Mouse (Mus musculus): ENCODE measurements around the gene Rab10.

Gene Rab10

DNA sequence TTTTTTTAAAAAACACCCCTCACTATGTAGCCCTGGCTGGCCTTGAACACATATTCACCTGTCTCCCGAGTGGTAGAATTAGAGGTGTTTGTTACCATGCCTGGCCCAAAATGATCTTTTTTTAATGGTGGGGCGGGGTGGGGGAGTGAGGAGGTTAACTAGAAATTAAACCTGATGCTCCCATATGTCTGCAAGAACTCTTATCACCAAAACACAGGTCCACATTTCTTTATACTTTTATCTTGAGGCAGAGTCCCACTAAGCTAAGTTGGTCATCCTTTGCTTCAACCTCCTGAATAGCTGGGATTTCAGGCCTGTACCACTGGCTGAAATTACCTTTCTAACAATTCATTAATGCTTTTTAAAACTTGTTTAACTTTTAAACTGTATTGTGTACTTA lies 13.7 kb downstream of the Rab10 start:
- DNase-seq (ENCODE audit: low spot score), result no peak

GRCm38 (mm10) chr12:3291849-3292248 lies 17.9 kb downstream of the Rab10 start:
- DNase-seq (ENCODE audit: low spot score), result no peak

DNA sequence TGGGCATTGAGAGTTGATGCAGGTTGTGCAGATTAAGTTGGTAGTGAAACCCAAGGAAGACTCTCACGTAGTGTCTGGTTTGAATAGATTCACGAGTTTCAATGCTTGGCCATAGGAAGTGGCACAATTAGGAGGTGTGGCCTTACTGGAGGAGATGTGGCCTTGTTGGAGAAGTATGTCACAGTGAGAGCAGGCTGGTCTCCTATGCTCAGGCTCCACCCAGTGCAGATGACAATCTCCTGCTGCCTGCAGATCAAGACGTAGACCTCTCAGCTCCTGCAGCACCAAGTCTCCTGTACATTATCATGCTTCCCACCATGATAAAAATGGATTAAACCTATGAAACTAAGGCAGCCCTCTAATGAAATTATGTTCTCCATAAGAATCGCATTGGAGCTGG lies 18.7 kb downstream of the Rab10 start:
- DNase-seq (ENCODE audit: low spot score), result no peak

DNA sequence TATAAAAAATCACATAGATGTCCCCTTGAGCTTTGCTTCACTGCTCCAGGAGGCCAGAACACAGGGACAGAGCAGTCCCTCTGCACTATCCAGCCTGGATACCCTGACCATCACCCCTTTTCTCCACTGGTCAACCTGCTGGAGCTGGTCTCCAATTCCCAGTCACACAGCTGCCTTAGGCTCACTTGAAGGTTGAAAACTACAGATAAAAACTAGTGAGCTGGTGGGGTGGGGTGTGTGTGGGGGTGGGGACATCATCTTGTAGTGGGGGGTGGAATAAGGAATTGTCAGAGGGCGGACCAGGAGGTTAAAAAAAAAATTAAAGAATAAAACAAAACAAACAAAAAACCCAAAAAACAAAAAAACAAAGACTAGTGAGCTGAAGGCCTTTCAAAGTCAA lies 21.3 kb downstream of the Rab10 start:
- DNase-seq (ENCODE audit: low spot score), result no peak

DNA sequence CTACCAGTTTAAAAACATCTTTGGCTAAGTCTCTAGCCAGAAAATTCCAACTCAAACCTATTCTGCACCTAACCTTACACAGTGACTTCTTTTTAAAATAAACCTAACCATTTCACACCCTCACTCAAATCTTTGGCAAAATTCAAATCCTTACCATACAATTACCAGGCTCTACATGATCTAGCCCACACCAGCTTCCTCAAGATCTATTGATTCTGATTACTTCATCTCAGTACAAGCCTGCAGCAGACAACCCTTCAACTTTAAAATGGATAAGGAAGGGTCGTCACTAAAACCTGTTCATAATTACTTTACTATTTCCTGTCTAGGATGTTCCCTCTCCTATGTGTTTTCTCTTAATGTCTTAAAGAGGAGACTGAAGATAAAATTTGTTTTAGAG lies 23.9 kb downstream of the Rab10 start:
- DNase-seq (ENCODE audit: low spot score), result no peak

GRCm38 (mm10) chr12:3285377-3285776 lies 24.4 kb downstream of the Rab10 start:
- no peak for DNase-seq (ENCODE audit: low spot score)

DNA sequence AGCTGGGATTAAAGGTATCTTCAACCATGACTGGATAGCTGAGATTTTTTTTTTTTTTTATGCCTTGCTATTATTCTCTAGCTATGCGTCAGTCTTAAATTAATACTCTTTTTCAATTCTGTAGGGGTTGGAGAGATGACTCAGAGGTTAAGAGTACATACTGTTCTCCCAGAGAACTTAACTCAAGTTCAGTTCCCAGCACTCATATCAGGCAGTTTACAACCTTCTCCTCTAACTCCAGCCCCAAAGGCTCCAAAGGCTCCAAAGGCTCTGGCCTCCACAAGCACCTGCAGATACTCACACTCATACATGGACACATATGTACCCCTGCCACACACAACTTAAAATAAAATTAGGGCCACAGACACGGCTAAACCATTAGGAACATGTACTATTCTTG lies 25.3 kb downstream of the Rab10 start:
- no peak for DNase-seq (ENCODE audit: low spot score)

DNA sequence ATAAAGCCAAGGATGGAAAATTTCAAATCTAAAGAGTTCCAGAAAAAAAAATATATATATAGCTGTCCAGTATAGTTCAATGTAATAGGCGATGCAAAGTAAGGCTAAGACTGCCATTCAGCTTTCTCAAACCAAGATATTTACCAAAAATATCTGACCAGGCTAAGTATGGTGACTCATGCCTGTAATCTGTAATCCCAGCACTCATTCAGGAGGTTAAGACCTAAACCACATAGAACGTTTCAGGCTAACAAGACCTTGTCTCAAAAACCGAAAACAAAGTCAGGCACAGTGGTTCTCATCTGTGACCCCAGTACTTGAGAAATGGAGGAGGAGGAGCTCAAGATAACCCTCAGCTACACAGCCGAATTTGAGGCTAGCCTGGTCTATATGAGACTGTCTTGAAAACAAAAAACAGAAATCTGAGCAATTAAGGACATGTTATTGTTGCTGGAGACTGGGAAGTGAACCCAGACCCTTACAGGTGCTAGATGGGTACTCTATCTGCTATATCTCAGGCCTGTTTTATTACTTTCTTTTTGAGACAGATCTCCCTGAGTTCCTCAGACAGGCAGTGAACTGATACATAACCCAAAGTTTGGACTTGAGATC lies 25.8 kb downstream of the Rab10 start:
- no peak for DNase-seq (ENCODE audit: low spot score)

- no peak for DNase-seq (ENCODE audit: low spot score)
Measured at GRCm38 (mm10) chr12:3282954-3283353, 26.8 kb downstream of the Rab10 start.

GRCm38 (mm10) chr12:3282520-3282919 lies 27.2 kb downstream of the Rab10 start:
- DNase-seq (ENCODE audit: low spot score), result no peak

GRCm38 (mm10) chr12:3278880-3279339 lies 30.9 kb downstream of the Rab10 start:
- DNase-seq (ENCODE audit: low spot score), result no peak

DNA sequence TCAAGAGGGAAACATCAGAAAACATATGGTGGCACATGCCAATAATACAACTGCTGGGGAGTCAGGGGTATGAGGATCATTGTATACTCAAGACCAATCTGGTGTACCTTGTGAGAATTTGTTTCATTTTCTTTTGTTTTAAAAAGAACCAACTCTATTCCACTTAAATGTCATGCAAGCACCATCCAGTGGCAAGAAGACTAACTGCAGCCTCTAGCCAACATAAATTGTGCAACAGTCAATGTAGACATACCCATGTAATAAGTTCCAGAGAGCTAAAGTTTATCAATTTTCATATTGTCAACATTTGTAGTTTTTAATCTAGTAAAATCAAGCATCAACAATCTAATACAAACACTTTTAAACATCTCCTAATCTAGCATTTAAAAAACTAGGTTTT lies 39.0 kb downstream of the Rab10 start:
- no peak for DNase-seq (ENCODE audit: low spot score)

- DNase-seq (ENCODE audit: low spot score), result no peak
Measured at GRCm38 (mm10) chr12:3267397-3267796, 42.4 kb downstream of the Rab10 start.

- DNase-seq (ENCODE audit: low spot score), result no peak
Measured at GRCm38 (mm10) chr12:3265188-3265587, 44.6 kb downstream of the Rab10 start.

DNA sequence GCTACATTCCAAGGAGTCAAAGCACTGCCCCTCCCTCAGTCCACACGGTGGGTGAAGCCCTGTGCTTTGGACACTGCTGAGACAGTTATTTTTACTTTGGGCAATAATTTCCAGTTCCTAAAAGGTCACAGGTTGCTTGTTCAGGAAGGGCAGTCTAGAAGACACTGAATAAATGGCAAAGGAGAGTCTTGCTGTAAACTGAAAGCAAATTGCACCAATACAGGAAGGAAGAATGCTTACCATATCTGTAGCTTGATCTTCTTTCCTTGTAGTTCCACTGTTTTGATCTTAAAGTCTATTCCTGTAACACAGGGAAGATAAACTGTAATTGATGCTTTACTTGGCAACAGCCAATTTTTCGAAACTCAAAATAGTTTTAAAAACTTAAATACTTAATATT lies 45.3 kb downstream of the Rab10 start:
- no peak for DNase-seq (ENCODE audit: low spot score)

GRCm38 (mm10) chr12:3261596-3261995 lies 48.2 kb downstream of the Rab10 start:
- no peak for DNase-seq (ENCODE audit: low spot score)

GRCm38 (mm10) chr12:3255966-3256365 lies 53.8 kb downstream of the Rab10 start:
- DNase-seq (ENCODE audit: low spot score), result no peak

- DNase-seq (ENCODE audit: low spot score), result no peak
Measured at GRCm38 (mm10) chr12:3255435-3255834, 54.3 kb downstream of the Rab10 start.

- no peak for DNase-seq (ENCODE audit: low spot score)
Measured at GRCm38 (mm10) chr12:3253591-3253990, 56.2 kb downstream of the Rab10 start.

- no peak for DNase-seq (ENCODE audit: low spot score)
Measured at GRCm38 (mm10) chr12:3246091-3246490, 63.7 kb downstream of the Rab10 start.

GRCm38 (mm10) chr12:3239544-3239943 lies 70.2 kb downstream of the Rab10 start:
- DNase-seq (ENCODE audit: low spot score), result no peak

DNA sequence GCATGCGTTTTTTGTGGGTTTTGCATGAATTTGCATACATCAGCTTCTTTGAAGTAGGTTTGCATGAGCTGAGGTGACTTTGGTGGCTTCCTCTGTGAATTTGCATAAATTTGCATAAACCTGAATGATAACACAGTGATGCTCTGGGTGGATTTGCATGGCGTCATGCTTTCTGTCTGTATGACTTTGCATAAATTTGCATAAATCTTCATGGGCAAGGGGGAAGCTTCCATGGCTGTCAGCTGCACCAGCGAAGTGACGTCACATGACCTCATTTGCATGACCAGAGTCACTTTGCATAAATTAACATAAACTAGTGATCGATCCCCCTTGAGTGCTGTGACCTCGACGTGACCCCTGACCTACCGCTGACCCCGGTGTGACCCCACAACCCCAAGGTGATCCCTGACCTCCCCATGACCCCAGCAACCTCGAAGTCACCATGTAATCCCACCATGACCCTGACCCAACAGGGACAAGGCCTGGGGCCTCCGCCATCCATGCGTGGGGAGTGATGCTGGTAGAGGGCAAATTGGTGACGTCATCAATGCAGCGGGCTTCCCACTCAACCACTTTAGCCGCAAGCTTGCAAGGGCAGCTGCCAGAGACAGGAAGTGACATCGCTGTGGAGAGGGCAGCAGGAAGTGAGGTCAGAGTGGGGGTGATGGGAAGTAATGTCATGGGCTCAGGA lies 71.3 kb downstream of the Rab10 start:
- no peak for DNase-seq (ENCODE audit: low spot score)

DNA sequence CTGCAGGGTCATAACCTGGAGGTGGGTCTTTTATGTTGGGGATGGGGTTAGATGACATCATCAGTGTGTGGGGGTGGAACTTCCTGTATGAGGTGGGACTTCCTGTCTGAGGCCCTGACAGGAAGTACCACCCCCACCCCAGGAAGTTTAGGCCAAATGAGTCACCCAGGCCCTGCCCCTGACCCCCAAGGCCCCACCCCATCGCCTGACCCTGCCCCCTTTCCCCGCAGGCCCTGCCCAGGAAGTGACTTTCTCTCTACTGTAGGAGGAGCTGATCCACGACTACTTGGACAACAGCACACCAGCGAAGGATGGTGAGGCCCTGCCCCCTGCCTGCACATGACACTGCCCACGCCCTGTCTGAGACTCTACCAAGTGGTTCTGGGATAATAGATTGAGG lies 72.0 kb downstream of the Rab10 start:
- DNase-seq (ENCODE audit: low spot score), result no peak
